Mouse (Mus musculus): ENCODE measurements around the gene Rarb. TPM values are rescaled to one million over a fixed set of nuclear protein-coding genes. Genes with fewer than 3 reads are reported as not detected.
A peak's percentile ranks its signal among the peaks of the same experiment; 100 is the strongest.
"Not testable (repeated sequence)": the region's sequence is repeated elsewhere in the genome, so short reads cannot be mapped to it uniquely, and the experiment has no call there.

Gene Rarb
- polyA plus RNA-seq, 1 experiment from 2014 or later, result 12.7 TPM

- no peak for ATAC-seq (ENCODE audit: low FRiP score)
- Histone ChIP-seq H3K4me1 (no peaks in the 10 kb centered on the region), H3K9me3 (no peaks in the 10 kb centered on the region)
Observed at GRCm38 (mm10) chr14:16762773-16763172, 56.2 kb downstream of the Rarb start.

GRCm38 (mm10) chr14:16758773-16759434, 60.1 kb downstream of the Rarb start:
- WGBS, result 77% methylated on average over 6 of the region's 6 CpGs
- Histone ChIP-seq H3K27me3 (no peaks in the 10 kb centered on the region), H3K36me3 (replicated peaks) (no peaks in the 10 kb centered on the region), H3K9ac (no peak overlapping the region), H3K9me3 (no peaks in the 10 kb centered on the region), H3K4me2 (no peak overlapping the region), H3K27ac (no peak overlapping the region), H3K4me1 (no peaks in the 10 kb centered on the region), H3K4me3 (replicated peaks) (no peak overlapping the region)
- no peak for ATAC-seq (ENCODE audit: low FRiP score)

More at GRCm38 (mm10) chr14:16762773-16763172, 56.2 kb downstream of the Rarb start:
- Histone ChIP-seq H3K36me3 (replicated peaks) (no peaks in the 10 kb centered on the region), H3K4me2 (no peak overlapping the region), H3K9ac (no peak overlapping the region), H3K27ac (no peak overlapping the region), H3K27me3 (no peaks in the 10 kb centered on the region), H3K4me3 (replicated peaks) (no peak overlapping the region)

- H3K4me3 ChIP-seq (replicated peaks); H3K9me3 ChIP-seq; ATAC-seq (ENCODE audit: low FRiP score); H3K27me3 ChIP-seq; H3K36me3 ChIP-seq (replicated peaks); H3K27ac ChIP-seq; H3K4me2 ChIP-seq; H3K9ac ChIP-seq; H3K4me1 ChIP-seq: not testable (repeated sequence)
- 100% methylated on average over 1 of the region's 1 CpGs for WGBS
Observed at GRCm38 (mm10) chr14:16755601-16756000, 63.4 kb downstream of the Rarb start.

- Histone ChIP-seq H3K4me2 (no peak overlapping the region), H3K27ac (no peak overlapping the region), H3K4me1 (no peaks in the 10 kb centered on the region), H3K9ac (no peak overlapping the region), H3K27me3 (0 out of 2 replicates have a peak, but pooled peaks cover 4% of the 10 kb centered on the region), H3K9me3 (no peaks in the 10 kb centered on the region), H3K4me3 (replicated peaks) (no peak overlapping the region), H3K36me3 (replicated peaks) (no peaks in the 10 kb centered on the region)
- ATAC-seq (ENCODE audit: low FRiP score), result no peak
- 81% methylated on average over 1 of the region's 1 CpGs for WGBS
Observed at GRCm38 (mm10) chr14:16752648-16753047, 66.3 kb downstream of the Rarb start.

GRCm38 (mm10) chr14:16746982-16747578, 71.9 kb downstream of the Rarb start:
- WGBS, result 85% methylated on average over 2 of the region's 2 CpGs
- H3K27me3 ChIP-seq, result peaks cover 15% of the 10 kb centered on the region; the same call in 1 of the 2 replicates
- no peaks in the 10 kb centered on the region for H3K4me1 ChIP-seq
- no peaks in the 10 kb centered on the region for H3K36me3 ChIP-seq (replicated peaks)
- no peak overlapping the region for H3K4me2 ChIP-seq
- H3K4me3 ChIP-seq (replicated peaks), result no peak overlapping the region
- no peak for ATAC-seq (ENCODE audit: low FRiP score)
- H3K27ac ChIP-seq, result no peak overlapping the region
- H3K9ac ChIP-seq, result no peak overlapping the region
- H3K9me3 ChIP-seq, result no peaks in the 10 kb centered on the region

- no peak overlapping the region for H3K4me3 ChIP-seq (replicated peaks)
- 79% methylated on average over 13 of the region's 13 CpGs for WGBS
- ATAC-seq (ENCODE audit: low FRiP score), result no peak; the same call in 1 of the 2 replicates
- H3K36me3 ChIP-seq (replicated peaks), result no peaks in the 10 kb centered on the region
- no peak overlapping the region for H3K4me2 ChIP-seq
- no peak overlapping the region for H3K27ac ChIP-seq
- H3K27me3 ChIP-seq, result peaks cover 44% of the 10 kb centered on the region
- no peaks in the 10 kb centered on the region for H3K9me3 ChIP-seq
- H3K9ac ChIP-seq, result no peak overlapping the region
- H3K4me1 ChIP-seq, result no peaks in the 10 kb centered on the region
Observed at GRCm38 (mm10) chr14:16740982-16741739, 77.8 kb downstream of the Rarb start.

- WGBS, result 95% methylated on average over 1 of the region's 1 CpGs
- no peak overlapping the region for H3K4me2 ChIP-seq
- ATAC-seq (ENCODE audit: low FRiP score), result no peak
- H3K4me3 ChIP-seq (replicated peaks), result no peak overlapping the region
- H3K27me3 ChIP-seq, result peaks cover 54% of the 10 kb centered on the region
- no peak overlapping the region for H3K27ac ChIP-seq
- H3K9ac ChIP-seq, result no peak overlapping the region
- no peaks in the 10 kb centered on the region for H3K9me3 ChIP-seq
- no peaks in the 10 kb centered on the region for H3K36me3 ChIP-seq (replicated peaks)
- H3K4me1 ChIP-seq, result peaks cover 18% of the 10 kb centered on the region
Observed at GRCm38 (mm10) chr14:16738538-16738937, 80.4 kb downstream of the Rarb start.

GRCm38 (mm10) chr14:16737781-16738180, 81.2 kb downstream of the Rarb start:
- H3K4me1 ChIP-seq, result peaks cover 25% of the 10 kb centered on the region
- H3K4me2 ChIP-seq, result no peak overlapping the region
- no peaks in the 10 kb centered on the region for H3K9me3 ChIP-seq
- H3K4me3 ChIP-seq (replicated peaks), result no peak overlapping the region
- no peak overlapping the region for H3K9ac ChIP-seq
- ATAC-seq (ENCODE audit: low FRiP score), result no peak
- H3K36me3 ChIP-seq (replicated peaks), result no peaks in the 10 kb centered on the region
- no peak overlapping the region for H3K27ac ChIP-seq
- H3K27me3 ChIP-seq, result peaks cover 54% of the 10 kb centered on the region
- 88% methylated on average over 1 of the region's 1 CpGs for WGBS

GRCm38 (mm10) chr14:16735331-16736012, 83.5 kb downstream of the Rarb start:
- H3K4me3 ChIP-seq (replicated peaks), result no peak overlapping the region
- no peaks in the 10 kb centered on the region for H3K9me3 ChIP-seq
- WGBS, result 36% methylated on average over 4 of the region's 4 CpGs
- H3K9ac ChIP-seq, result no peak overlapping the region
- ATAC-seq (ENCODE audit: low FRiP score), result no peak
- H3K4me2 ChIP-seq, result no peak overlapping the region
- H3K27me3 ChIP-seq, result peaks cover 61% of the 10 kb centered on the region
- no peak overlapping the region for H3K27ac ChIP-seq
- no peaks in the 10 kb centered on the region for H3K36me3 ChIP-seq (replicated peaks)
- H3K4me1 ChIP-seq, result peaks cover 28% of the 10 kb centered on the region

GRCm38 (mm10) chr14:16733595-16734298, 85.2 kb downstream of the Rarb start:
- ATAC-seq (ENCODE audit: low FRiP score), result peak; percentile 75; the same call in 1 of the 2 replicates
- Histone ChIP-seq H3K9ac (no peak overlapping the region), H3K4me3 (replicated peaks) (no peak overlapping the region), H3K36me3 (replicated peaks) (no peaks in the 10 kb centered on the region), H3K4me1 (peaks cover 28% of the 10 kb centered on the region), H3K27me3 (peaks cover 52% of the 10 kb centered on the region), H3K4me2 (peak overlapping the region; percentile 13; the same call in 1 of the 2 replicates), H3K27ac (no peak overlapping the region), H3K9me3 (no peaks in the 10 kb centered on the region)
- 14% methylated on average over 9 of the region's 9 CpGs for WGBS

GRCm38 (mm10) chr14:16732054-16732453, 86.9 kb downstream of the Rarb start:
- peaks cover 28% of the 10 kb centered on the region for H3K4me1 ChIP-seq
- no peak overlapping the region for H3K27ac ChIP-seq
- no peak overlapping the region for H3K4me3 ChIP-seq (replicated peaks)
- no peak overlapping the region for H3K9ac ChIP-seq
- WGBS, result 68% methylated on average over 2 of the region's 2 CpGs
- no peak overlapping the region for H3K4me2 ChIP-seq
- ATAC-seq (ENCODE audit: low FRiP score), result no peak
- H3K36me3 ChIP-seq (replicated peaks), result no peaks in the 10 kb centered on the region
- H3K9me3 ChIP-seq, result no peaks in the 10 kb centered on the region
- peaks cover 41% of the 10 kb centered on the region for H3K27me3 ChIP-seq
